Mouse (Mus musculus) telencephalon, adult 2 months (tissue): Measurements from ENCODE around the gene Hist1h3g.
"Not testable (repeated sequence)": the region's sequence is repeated elsewhere in the genome, so short reads cannot be mapped to it uniquely, and the experiment has no call there.

Experiments
- DNase-seq: peaks from one replicate; pipeline ENCODE4 v3.0.0-alpha.2; 2011; ENCODE audit warnings: low read depth, low spot score

The Hist1h3g gene

DNA sequence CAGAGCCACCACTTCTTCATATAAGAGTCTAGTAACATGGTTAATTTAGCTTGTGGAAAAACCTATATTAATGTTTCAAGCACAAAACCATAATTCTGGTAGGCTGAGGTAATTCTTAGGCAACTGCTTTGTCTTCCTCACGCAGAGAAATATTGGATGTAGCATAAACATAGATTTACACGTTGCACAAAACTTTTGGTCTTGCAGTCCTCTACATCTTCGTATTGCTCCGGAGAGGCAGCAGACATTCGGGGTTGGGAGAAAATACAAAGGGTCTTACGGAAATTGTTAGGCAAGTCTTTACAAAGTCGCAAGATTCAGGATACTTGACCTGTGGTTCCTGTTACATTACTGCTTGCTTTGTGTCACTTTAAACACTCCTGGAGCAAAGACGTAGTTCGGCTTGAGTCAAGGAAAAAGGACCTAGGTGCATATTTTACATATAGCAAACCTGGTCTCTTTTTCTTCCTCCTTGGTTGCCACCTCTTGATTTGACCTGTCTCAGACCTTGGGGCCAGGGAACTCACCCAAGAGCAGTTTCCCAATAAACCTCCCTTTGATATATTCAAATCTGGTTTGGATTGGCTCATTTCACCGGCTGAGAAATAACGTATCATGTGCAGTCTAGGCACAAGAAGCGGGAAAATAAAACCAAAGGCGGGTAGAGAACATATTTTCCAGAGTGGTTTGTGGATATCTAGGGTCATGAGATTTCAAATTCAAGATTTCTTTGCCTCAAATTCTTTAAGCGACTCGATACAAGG lies 672 bp upstream of the Hist1h3g start:
- DNase-seq, result peak; percentile 66

DNA sequence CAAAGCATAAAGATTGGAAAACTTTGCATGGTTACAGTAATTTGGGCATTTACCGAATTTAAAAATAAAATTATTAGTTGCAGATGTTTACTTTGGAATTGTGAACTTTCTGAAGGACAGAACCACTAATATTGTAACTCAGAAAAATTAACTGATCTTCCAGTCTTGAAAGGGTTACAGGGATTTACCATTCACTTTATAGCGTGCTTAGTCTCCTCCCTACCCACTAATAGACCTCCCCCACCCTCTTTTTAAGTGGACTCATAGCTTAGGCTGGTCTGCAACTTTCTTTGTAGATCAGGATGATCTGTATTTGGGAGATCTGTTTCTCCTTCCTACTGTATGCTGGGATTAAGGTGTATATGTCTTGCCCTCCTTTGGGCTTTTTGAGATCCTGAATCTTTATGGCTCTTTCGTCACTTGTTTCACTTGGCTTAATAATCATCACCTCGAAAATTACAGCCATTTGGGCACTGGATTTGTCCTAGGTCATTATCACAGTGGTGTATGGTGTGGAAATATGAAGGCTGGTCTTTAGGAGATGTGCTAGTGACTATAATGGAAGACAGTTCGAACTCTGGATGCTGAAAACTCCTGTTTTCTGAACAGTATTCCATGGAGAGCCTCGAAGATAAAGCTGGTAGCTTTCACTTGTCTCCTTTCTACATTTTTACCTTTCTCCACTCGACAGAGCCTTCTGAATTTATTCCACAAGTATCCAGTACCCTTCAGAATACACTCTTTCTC lies 1.0 kb downstream of the Hist1h3g start:
- no peak for DNase-seq

DNA sequence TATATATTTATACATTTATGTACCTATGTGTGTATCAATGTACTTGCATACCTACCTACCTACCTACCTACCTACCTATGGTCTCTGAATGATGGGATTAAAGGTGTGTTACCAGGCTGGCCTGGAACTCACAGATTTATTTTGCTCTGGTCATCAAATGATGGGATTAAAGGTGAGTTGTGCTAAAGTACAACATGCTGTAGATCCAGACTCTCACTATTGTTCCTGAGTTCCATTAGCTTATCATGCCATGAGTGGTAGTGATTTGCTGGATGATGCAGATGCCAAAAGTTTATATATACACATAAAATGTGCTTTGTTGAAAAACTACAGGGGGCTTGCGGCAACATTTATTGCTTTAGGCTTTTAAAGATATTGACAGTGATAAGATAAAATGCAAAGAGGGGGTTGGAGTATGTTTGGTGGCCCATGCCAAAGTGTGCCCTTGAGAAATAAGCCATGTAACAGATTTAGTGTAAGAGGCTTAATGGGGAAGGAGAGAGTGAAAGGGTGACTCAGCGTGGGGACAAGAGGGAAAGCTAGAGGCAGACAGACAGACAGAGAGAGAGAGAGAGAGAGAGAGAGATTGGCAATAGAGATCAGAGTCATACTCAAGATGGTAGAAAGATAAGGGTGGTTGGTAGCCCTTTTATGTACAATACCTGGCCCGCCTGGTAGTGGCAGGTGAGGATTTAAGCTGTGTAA lies 1.9 kb downstream of the Hist1h3g start:
- DNase-seq, result no peak

DNA sequence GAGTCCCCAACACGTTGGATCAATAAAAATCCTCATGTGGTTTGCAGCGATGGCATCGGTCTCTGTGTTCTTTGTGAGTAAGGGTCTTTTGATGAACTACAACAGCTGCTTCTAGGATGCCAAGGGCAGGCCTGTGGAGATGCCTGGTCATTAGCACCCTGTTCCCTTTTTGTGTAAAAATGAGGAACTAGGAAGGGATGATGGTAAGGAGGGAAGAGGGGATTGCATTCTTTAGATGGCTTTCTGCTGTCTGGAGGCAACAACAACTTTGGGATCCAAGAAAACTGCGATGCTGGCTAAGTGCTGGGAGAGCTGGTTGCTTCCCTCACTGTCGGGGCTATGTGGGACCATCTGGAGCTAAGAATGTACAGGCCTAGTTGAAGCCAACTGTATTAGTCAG lies 3.0 kb downstream of the Hist1h3g start:
- no peak for DNase-seq

DNA sequence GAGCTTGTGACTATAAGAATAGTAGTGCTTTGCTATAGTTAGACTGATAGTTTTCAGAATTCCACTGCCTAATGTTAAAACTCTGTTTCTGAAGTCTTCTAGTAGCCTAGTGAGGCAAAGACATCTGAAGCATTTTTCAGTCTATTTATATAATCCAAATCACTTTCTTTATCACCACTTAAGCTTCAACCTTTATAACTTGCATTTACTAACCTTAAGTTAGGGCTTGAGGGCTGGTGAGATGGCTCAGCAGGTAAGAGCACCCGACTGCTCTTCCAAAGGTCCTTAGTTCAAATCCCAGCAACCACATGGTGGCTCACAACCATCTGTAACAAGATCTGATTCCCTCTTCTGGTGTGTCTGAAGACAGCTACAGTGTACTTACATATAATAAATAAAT lies 4.6 kb downstream of the Hist1h3g start:
- DNase-seq, result not testable (repeated sequence)

DNA sequence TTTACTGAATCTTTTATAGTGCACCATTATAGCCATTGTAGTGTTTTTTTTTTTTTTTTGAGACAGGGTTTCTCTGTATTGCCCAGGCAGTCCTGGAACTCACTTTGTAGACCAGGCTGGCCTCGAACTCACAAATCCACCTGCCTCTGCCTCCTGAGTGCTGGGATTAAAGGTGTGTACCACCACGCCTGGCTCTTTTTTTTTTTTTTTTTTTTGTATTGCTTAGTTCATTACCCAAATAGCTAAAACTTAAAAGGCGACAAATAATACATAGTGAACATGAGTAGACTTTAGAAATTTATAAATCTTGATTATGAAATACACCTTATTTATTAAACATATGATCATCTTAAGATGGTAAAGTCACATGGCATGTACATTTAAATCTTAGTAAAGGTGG lies 6.3 kb downstream of the Hist1h3g start:
- no peak for DNase-seq

DNA sequence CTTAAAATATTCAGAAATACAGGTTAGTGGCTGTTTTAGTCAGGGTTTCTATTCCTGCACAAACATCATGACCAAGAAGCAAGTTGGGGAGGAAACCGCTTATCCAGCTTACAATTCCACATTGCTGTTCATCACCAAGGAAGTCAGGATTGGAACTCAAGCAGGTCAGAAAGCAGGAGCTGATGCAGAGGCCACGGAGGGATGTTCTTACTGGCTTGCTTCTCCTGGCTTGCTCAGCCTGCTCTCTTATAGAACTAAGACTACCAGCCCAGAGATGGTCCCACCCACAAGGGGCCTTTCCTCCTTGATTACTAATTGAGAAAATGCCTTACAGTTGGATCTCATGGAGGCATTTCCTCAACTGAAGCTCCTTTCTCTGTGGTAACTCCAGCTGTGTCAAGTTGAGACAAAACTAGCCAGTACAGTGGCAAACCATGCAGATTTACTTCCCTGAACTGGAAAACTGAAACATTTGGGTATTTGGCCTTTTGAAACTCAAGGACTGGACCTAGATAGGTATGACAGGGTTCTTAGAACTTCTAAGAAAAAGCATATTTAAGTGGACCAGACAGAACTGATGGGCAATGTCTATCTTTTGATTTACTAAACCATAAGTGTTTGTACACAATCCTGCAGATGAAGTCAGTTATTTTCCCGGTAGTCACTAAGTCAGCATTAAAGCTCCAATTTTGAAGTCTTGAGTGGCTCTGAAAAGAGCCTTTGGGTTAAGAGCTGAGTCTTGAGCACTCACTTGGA lies 7.2 kb downstream of the Hist1h3g start:
- DNase-seq, result not testable (repeated sequence)

DNA sequence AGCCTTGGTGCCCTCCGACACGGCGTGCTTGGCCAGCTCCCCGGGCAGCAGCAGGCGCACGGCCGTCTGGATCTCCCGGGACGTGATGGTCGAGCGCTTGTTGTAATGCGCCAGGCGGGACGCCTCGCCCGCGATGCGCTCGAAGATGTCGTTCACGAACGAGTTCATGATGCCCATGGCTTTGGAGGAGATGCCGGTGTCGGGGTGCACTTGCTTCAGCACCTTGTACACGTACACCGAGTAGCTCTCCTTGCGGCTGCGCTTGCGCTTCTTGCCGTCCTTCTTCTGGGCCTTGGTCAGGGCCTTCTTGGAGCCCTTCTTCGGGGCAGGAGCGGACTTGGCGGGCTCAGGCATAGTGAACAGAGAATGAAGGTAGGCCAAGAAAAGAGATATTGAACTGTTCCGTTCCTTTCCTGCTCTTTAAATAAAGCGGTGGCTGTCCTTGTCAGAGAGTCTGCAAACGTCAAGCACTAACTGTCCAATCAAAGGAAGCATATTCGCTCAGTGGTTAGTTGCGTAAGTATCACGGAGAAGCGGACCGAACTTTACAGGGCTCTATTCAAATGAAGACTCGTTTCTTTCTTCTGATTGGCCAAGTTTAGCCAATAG lies 7.9 kb downstream of the Hist1h3g start, which contains the start of gene Hist1h2bh:
TSS of gene Hist1h2bh (minus strand) at position 394 of the 609 bp plus-strand sequence.
- peak; percentile 98 for DNase-seq

DNA sequence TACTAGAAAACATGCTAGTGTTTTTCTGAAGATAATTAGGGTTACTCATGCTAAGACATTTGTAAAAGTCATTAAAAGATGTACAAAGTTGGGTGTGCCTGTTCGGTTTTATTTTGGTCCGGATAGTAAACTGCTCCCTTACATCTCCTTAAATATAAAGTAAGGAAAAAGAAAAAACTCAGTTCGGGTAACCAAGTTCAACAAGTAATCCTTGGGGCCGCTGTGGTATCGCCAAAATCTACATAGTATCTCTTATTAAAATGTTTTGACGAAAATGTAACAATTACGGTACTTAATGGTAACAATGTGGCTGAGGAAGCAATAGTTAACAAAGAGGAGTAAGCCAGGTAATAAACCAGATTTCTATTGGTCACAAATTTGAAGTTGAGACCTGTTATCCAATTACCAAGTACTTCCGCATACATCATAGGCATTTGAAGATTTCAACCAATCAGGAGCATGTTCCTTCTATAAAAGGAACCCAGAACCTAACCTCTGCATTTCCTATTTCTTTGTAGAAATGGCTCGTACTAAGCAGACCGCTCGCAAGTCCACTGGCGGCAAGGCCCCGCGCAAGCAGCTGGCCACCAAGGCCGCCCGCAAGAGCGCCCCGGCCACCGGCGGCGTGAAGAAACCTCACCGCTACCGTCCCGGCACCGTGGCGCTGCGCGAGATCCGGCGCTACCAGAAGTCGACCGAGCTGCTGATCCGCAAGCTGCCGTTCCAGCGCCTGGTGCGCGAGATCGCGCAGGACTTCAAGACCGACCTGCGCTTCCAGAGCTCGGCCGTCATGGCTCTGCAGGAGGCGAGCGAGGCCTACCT lies 9.0 kb downstream of the Hist1h3g start, which contains the start of gene Hist1h3f:
TSS of gene Hist1h3f (plus strand) at position 88 of the 822 bp plus-strand sequence.
- peak; percentile 98 for DNase-seq

DNA sequence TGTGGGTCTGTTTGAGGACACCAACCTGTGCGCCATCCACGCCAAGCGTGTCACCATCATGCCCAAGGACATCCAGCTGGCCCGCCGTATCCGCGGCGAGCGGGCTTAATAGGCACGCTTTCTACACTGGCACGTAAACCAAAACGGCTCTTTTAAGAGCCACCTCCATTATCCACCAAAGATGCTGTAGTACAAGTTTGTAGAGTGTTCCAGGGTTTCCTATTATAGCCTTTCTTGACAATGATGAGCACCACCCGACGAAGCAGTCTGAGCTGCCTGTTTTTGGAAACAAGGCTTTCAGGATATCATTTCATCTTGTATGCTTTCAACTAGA lies 9.5 kb downstream of the Hist1h3g start:
- DNase-seq, result not testable (repeated sequence)

DNA sequence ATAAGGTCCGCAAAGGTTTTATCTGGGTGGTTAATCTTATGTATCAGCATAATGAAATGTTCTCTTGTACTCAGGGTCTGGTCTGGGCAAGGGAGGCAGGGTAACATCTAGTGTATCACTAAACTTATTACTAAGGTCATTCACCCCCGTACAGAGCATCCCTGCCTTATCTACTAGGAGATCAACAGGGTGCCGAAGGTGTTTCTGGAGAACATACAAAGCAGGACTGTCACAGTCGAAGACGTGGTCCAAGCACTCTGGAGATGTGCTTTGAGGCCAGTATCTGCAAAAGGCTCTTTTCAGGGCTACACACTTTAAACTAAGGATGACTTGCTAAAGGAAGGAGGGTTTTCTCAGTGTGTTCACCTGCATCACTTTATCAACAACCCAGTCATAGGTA lies 11.5 kb downstream of the Hist1h3g start:
- no peak for DNase-seq

DNA sequence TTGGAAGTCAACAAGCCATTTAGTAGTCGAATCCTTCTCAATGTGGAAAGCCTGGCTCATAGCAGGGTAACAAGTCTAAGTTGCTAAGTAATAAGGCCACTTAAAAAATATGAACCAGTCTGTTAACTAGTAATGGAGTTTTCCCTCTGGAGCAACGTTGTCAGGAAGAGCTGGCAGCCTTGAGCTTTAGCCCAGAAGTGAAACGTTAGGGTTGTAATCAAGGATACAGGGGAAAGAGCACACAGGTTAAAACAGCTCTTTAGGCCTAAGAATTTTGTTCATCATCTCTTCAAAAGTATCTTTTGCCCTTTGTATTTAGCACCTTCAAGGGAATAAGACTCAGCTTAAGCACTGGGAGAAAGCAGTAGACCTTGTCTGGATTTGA lies 15.5 kb downstream of the Hist1h3g start:
- DNase-seq, result no peak

DNA sequence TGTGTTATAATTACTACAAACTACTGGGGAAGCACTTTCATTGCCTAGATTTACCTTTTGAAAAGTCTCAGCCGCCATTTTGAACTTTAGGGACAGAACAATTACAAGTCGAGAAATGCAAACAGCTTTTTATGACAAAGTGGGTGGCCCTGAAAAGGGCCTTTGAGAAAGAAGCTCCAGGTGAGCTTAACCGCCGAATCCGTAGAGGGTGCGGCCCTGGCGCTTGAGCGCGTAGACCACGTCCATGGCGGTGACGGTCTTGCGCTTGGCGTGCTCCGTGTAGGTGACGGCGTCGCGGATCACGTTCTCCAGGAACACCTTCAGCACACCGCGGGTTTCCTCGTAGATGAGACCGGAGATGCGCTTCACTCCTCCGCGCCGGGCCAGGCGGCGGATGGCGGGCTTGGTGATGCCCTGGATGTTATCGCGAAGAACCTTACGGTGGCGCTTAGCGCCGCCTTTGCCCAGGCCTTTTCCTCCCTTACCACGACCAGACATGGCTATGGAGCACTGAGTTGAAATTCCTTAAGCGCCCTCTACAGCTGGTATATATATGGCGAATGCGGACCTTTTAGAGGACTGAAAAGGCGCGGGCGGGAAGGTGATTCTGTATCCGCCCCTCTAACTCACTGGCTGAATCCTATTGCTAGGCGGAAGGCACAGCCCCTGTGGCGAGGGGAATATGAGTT lies 16.1 kb downstream of the Hist1h3g start, which contains the start of gene Hist1h4f:
TSS of gene Hist1h4f (minus strand) at position 503 of the 689 bp plus-strand sequence.
- DNase-seq, result peak; percentile 98

DNA sequence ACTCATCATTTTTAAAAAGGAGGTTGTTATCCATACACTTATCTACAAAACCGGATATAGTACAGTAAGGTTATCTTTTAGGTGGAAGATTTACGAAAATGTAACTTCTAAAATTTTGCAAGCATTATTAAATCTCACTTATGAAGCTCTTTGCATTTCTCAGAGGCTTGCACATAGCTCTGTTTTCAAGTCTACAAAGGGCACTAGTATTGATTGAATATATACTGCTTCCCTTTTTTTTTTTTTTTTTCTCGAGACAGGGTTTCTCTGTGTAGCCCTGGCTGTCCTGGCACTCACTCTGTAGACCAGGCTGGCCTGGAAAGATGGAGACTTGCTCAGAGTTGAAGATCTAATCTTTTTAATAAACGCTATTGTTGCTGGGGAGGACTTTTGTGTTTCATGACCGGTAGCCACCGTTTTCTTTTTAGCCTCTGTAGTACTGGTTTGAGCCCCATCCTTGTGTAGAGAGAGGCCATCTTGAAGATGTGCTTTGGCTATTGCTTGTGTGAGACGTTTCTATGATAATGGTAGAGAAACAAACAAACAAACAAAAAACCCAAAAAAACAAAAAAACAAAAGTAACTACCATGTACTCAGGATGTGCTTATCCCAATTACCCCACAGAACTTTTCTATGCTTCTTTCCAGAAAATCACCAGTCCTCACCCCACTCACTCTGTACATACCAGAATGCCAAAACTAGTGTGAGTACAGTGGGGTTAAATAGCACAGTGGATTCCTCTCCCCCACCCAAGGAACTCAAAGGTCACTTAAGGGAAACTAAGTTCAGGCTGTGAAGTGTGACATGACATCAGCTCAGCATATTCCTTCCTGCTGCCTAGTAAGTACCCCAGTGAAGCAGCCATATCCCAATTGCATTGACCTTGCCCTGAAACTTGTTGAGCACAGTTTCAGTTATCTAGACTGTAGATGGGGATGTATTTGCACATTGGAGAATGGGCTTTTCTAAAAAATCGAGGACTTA lies 17.0 kb downstream of the Hist1h3g start:
- DNase-seq, result no peak

DNA sequence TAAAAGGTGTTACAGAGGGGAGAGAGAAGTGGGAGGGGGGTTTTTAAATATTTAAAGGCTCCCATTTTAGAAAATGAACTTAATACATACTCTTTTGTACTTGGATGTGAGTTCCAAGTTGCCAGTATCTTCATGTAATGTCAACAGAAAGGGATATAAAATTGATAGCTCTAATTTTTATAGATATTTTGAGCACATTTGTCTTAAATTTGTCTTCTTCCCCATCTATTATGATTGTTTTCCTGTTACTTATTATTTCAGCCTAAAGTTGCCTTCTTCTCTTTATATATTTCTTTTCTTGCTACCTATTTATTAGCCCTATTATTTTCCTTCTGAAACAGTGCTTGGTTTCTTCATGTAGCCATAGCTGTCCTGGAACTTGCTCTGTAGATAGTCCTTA lies 17.7 kb downstream of the Hist1h3g start, which contains the start of gene Hist1h1d:
TSS of gene Hist1h1d (plus strand) at position 301 of the 400 bp plus-strand sequence.
- no peak for DNase-seq

DNA sequence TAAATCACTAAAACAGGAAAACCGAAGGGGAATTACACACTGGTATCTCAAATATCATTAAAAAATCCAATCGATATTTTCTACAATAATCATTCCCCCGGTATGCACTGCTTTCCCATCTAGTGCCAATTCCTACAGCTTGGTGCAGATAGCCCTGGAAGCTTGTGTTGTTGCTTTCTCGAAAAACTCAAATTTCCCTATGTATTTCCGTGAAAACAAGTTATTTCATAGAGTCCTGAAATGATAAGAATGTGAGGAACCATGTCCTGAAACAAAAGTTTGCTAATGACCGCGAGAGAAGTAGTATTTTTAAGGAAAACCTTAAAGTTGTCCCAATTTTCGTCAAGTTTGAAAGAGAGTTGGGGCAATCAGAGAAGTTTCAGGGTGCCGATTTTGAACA lies 19.2 kb downstream of the Hist1h3g start:
- no peak for DNase-seq

DNA sequence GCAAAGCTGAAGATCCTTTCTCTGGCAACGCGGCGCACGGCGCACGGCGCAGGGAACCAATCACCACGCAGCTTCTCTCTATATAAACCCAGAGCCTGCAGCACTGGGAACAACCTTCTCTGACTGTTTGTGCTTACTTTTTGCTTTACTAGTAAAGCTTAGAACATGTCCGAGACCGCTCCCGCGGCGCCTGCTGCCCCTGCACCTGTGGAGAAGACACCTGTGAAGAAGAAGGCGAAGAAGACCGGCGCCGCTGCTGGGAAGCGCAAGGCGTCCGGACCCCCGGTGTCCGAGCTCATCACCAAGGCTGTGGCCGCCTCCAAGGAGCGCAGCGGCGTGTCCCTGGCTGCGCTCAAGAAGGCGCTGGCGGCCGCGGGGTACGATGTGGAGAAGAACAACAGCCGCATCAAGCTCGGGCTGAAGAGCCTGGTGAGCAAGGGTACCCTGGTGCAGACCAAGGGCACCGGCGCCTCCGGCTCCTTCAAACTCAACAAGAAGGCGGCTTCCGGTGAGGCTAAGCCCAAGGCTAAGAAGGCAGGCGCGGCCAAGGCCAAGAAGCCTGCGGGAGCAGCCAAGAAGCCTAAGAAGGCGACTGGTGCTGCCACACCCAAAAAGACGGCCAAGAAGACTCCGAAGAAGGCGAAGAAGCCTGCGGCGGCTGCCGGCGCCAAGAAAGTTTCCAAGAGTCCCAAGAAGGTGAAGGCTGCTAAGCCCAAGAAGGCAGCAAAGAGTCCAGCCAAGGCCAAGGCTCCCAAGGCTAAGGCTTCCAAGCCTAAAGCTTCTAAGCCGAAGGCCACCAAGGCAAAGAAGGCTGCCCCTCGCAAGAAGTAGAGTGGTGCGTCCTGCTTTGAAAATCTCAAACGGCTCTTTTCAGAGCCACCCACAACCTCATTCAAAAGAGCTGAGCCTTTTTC lies 20.0 kb downstream of the Hist1h3g start:
- no peak for DNase-seq
